Mouse (Mus musculus) lung, postnatal 0 days (tissue): ENCODE results near the gene Trim42. TPM values are rescaled to one million over a fixed set of nuclear protein-coding genes. Genes with fewer than 3 reads are reported as not detected.
A peak's percentile ranks its signal among the peaks of the same experiment; 100 is the strongest.

Source experiments
- ATAC-seq: fragments of 200-750 bp; cut with Nextera tagmentation; 2 replicates; pipeline ENCODE4 v1.8.0; 2017; ENCODE audit warnings: moderate library complexity
- DNase-seq: peaks from one replicate; pipeline ENCODE4 v3.0.0-alpha.2; 2016; ENCODE audit warnings: low spot score
- H3K27ac ChIP-seq: fragments of 300-500 bp; sonication (generic); 2 replicates; pipeline ENCODE4 v1.5.1; 2014; ENCODE audit warnings: antibody characterized with exemption, mild to moderate bottlenecking, low read length, mixed read lengths
- H3K27me3 ChIP-seq: fragments of 300-500 bp; sonication (generic); replicated peaks from 2 replicates; pipeline ENCODE4 v1.6.1; 2014; ENCODE audit warnings: low read length, mixed read lengths; ENCODE audit not compliant: insufficient read depth
- H3K36me3 ChIP-seq: fragments of 300-500 bp; sonication (generic); 2 replicates; pipeline ENCODE4 v1.6.1; 2014; ENCODE audit warnings: low read length, mixed read lengths; ENCODE audit not compliant: insufficient read depth
- H3K4me1 ChIP-seq: fragments of 300-500 bp; sonication (generic); 2 replicates; pipeline ENCODE4 v1.6.1; 2014; ENCODE audit warnings: antibody characterized with exemption, low read depth, low read length, mixed read lengths; ENCODE audit not compliant: insufficient read depth
- H3K4me2 ChIP-seq: fragments of 300-500 bp; sonication (generic); replicated peaks from 2 replicates; pipeline ENCODE4 v1.6.1; 2014; ENCODE audit warnings: low read depth, mild to moderate bottlenecking, low read length, moderate library complexity, mixed read lengths
- H3K4me3 ChIP-seq: fragments of 300-500 bp; sonication (generic); 2 replicates; pipeline ENCODE4 v1.5.1; 2014; ENCODE audit warnings: low read depth, low read length
- H3K9ac ChIP-seq: fragments of 300-500 bp; sonication (generic); replicated peaks from 2 replicates; pipeline ENCODE4 v1.6.1; 2014; ENCODE audit warnings: low read depth, mild to moderate bottlenecking
- H3K9me3 ChIP-seq: fragments of 300-500 bp; sonication (generic); 2 replicates; pipeline ENCODE4 v1.6.1; 2016; ENCODE audit warnings: low read length, mixed read lengths
- CTCF ChIP-seq: IDR thresholded peaks from 2 replicates; pipeline ENCODE4 v1.5.1; 2016; ENCODE audit warnings: antibody characterized with exemption, mild to moderate bottlenecking
- EP300 ChIP-seq: IDR thresholded peaks from 2 replicates; pipeline ENCODE4 v1.6.1; 2016; ENCODE audit warnings: antibody characterized with exemption, mild to moderate bottlenecking, control low read depth
- WGBS: fragments of 180-500 bp; shearing (Covaris S2); extraction: QIAGEN DNeasy Blood & Tissue Kit; methylation state at CpG from one replicate; pipeline ENCODE4 v1.1.7; 2014; 5-methylcytosine and 5-hydroxymethylcytosine counted together
- polyA plus RNA-seq: library from polyadenylated mRNA; unstranded; fragments of >200 nt; fragmentation: Nextera tagmentation; extraction: Ambion mirVana; gene quantifications from 2 replicates; pipeline ENCODE4 v1.2.1, GENCODE M21; 2015

The Trim42 gene
- polyA plus RNA-seq, result not detected in 2 replicates

- TF ChIP-seq EP300, result no peak
- no peak for TF ChIP-seq CTCF
- Histone ChIP-seq H3K4me1 (no peaks in the 10 kb centered on the region), H3K27ac (no peak within 1 kb of the TSS), H3K36me3 (no peaks in the 10 kb centered on the region), H3K4me3 (no peak within 1 kb of the TSS), H3K4me2 (no peak within 1 kb of the TSS), H3K9ac (no peak within 1 kb of the TSS), H3K27me3 (no peaks in the 10 kb centered on the region), H3K9me3 (no peaks in the 10 kb centered on the region)
- ATAC-seq (no peak), DNase-seq (no peak)
- 78% methylated on average over 7 of the region's 7 CpGs for WGBS
These were observed at the start of gene Trim42 for GRCm38 (mm10) chr9:97369591-97369990. TSS of gene Trim42 (minus strand) at chr9:97369958.

GRCm38 (mm10) chr9:97414876-97415668 lies 45.3 kb upstream of the Trim42 start:
- TF ChIP-seq CTCF (no peak), EP300 (no peak)
- H3K9me3 ChIP-seq, result no peaks in the 10 kb centered on the region
- no peaks in the 10 kb centered on the region for H3K36me3 ChIP-seq
- H3K4me2 ChIP-seq, result no peak overlapping the region
- ATAC-seq, result no peak
- no peaks in the 10 kb centered on the region for H3K4me1 ChIP-seq
- H3K27ac ChIP-seq, result no peak overlapping the region
- no peaks in the 10 kb centered on the region for H3K27me3 ChIP-seq
- H3K4me3 ChIP-seq, result no peak overlapping the region
- no peak for DNase-seq
- H3K9ac ChIP-seq, result no peak overlapping the region
- 69% methylated on average over 6 of the region's 6 CpGs for WGBS

GRCm38 (mm10) chr9:97408142-97408541 lies 38.4 kb upstream of the Trim42 start:
- Histone ChIP-seq H3K27me3 (no peaks in the 10 kb centered on the region), H3K9ac (no peak overlapping the region), H3K4me3 (no peak overlapping the region), H3K4me1 (no peaks in the 10 kb centered on the region), H3K4me2 (no peak overlapping the region), H3K36me3 (no peaks in the 10 kb centered on the region), H3K27ac (no peak overlapping the region), H3K9me3 (no peaks in the 10 kb centered on the region)
- DNase-seq, result no peak
- no peak for ATAC-seq
- WGBS, result 73% methylated on average over 2 of the region's 2 CpGs
- peak; percentile 27; the same call in 1 of the 2 replicates for TF ChIP-seq CTCF
- no peak for TF ChIP-seq EP300

- Histone ChIP-seq H3K9me3 (no peaks in the 10 kb centered on the region), H3K9ac (no peak overlapping the region), H3K27me3 (no peaks in the 10 kb centered on the region), H3K27ac (no peak overlapping the region), H3K4me2 (no peak overlapping the region), H3K36me3 (no peaks in the 10 kb centered on the region), H3K4me3 (no peak overlapping the region), H3K4me1 (no peaks in the 10 kb centered on the region)
- TF ChIP-seq EP300 (no peak), CTCF (no peak)
- WGBS, result 73% methylated on average over 6 of the region's 6 CpGs
- DNase-seq, result no peak
- ATAC-seq, result no peak
These were observed 13.3 kb downstream of the Trim42 start for GRCm38 (mm10) chr9:97356441-97356840.

DNA sequence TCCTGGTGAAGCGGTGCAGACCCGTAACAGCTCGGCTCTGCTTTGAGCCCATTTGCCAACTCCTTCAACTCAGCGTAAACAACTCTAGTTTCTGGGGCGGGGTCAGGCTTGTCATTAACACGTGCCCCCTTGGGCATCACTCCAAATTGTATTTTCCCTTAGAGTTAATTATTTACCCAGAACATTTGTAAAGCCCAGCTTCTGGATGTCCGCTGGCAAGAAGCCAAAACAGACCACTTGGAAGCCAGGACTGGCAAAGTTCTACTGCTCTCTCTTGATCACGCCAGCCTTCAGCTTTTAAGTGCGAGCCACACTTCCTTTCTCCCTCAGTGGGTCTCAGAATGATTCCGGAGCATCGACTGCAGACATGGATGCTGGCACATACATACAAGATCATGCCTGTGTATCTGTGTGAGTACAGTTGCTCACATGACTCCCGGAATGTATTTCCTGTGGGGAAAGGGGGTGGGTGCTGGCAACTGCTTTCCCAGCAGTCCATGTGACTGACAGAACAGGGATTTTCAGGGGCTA lies 24.9 kb downstream of the Trim42 start:
- 25% methylated on average over 12 of the region's 12 CpGs for WGBS
- Histone ChIP-seq H3K4me1 (no peaks in the 10 kb centered on the region), H3K27ac (peak overlapping the region; percentile 20; the same call in 1 of the 2 replicates), H3K4me2 (0 out of 2 replicates have a peak overlapping the region, but pooled peaks have one; percentile 5), H3K27me3 (no peaks in the 10 kb centered on the region), H3K36me3 (no peaks in the 10 kb centered on the region), H3K4me3 (no peak overlapping the region), H3K9ac (no peak overlapping the region), H3K9me3 (no peaks in the 10 kb centered on the region)
- ATAC-seq, result peak; percentile 84
- DNase-seq, result peak; percentile 85
- TF ChIP-seq CTCF, result no peak
- peak; percentile 34; the same call in 1 of the 2 replicates for TF ChIP-seq EP300

DNA sequence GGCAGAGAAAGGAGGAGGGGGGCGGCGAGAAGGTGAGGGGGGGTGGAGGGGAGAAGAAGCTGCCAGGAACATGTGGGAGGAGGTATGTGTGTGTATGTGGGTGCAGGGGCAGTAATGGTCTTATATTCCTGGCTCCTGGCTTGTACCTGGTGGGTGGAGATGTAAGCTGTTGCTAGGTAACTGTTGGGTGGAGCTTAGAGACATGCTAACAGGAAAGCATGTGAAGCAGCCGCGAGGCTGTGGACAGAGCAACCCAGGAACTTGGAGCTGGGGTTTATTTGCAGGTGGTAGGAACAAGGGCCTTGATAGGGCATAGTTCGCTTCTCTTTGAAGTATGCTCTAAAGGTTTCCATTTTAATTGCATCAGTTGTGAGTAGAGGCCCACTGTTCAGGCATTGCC lies 28.0 kb downstream of the Trim42 start:
- Histone ChIP-seq H3K9me3 (no peaks in the 10 kb centered on the region), H3K9ac (no peak overlapping the region), H3K36me3 (no peaks in the 10 kb centered on the region), H3K4me3 (no peak overlapping the region), H3K4me2 (no peak overlapping the region), H3K27me3 (no peaks in the 10 kb centered on the region), H3K4me1 (no peaks in the 10 kb centered on the region), H3K27ac (no peak overlapping the region)
- peak; percentile 54 for ATAC-seq
- WGBS, result 48% methylated on average over 5 of the region's 5 CpGs
- no peak for TF ChIP-seq EP300
- TF ChIP-seq CTCF, result no peak
- DNase-seq, result peak; percentile 48
